Mouse (Mus musculus) ES-Bruce4 (cell line): Measurements from ENCODE around the gene Slc45a3.

Experiments
- CTCF ChIP-seq: IDR thresholded peaks from one replicate; pipeline ENCODE4 v1.8.1; 2011; ENCODE audit warnings: low read depth, low read length
- POLR2A ChIP-seq: IDR thresholded peaks from one replicate; pipeline ENCODE4 v1.8.1; 2011; ENCODE audit warnings: low read length; ENCODE audit not compliant: insufficient read depth

DNA sequence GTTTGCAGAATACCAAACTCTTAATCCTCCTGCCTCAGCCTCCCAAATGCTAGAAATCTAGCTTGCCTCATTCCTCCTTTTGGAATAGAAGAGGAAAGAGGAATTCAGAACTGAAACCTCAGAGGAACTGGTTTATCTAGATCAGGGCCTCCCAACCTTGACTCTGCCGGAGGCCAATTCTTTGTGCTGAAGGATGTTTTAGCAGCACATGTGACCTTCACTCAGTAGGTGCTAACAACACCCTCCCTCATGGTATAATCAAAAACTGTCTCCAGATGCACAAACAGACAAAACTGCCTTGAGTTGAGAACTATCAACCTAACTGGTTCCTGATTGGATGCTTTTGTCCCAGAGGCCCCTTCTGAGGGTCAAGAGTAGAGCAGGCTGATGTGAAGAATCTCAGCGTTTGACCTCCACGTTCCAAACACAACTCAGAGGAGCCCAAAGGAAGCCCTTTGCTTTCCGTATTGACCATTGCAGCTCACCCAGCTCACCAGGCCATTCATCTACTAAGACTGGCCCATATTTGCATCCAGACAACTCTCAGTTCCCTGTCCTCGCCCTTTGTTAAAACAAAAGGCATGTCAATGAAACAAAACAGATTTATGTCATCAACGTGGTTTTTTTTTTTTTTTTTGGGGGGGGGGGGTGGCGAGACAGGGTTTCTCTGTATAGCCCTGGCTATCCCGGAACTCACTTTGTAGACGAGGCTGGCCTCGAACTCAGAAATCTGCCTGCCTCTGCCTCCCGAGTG is 16.1 kb upstream of the Slc45a3 start:
- TF ChIP-seq CTCF (no peak), POLR2A (no peak)
